Mouse (Mus musculus): Measurements from ENCODE around the gene Gpsm3. TPM values are rescaled to one million over a fixed set of nuclear protein-coding genes. Genes with fewer than 3 reads are reported as not detected.
A peak's percentile ranks its signal among the peaks of the same experiment; 100 is the strongest.
"Not testable (repeated sequence)": the region's sequence is repeated elsewhere in the genome, so short reads cannot be mapped to it uniquely, and the experiment has no call there.

Gene Gpsm3
- polyA plus RNA-seq (2015; fragmentation: Nextera tagmentation; extraction: Ambion mirVana), result 5.5 and 13.1 TPM in 2 replicates

DNA sequence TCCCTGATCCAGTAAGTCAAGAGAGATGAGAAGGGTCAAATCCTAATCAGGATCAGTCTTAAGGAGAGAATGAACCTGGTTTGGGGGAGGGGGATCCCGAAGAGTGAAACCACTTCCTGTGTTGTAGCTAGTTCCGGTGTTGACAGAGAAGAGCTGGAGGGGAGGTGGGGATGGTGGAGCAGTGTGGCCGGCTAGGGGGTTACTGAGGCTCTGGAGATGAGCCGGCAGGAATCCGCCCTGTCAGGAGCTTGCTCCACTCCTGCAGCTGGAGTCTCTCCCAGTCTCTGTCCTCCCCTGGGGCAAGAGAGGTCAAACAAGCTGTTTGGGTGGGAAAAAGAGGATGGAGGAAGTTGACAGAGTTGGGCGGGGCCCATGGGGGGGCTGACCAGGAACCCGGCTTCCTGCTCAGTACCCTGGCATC, at the start of gene Gpsm3:
Gpsm3 (plus strand) TSS at position 126 of the 421 bp plus-strand sequence.
- Histone ChIP-seq H3K4me3 (peak within 1 kb of the TSS; percentile 95), H3K27me3 (peaks cover 3% of the 10 kb centered on the region; the same call in 1 of the 2 replicates), H3K4me2 (peak within 1 kb of the TSS; percentile 96), H3K4me1 (replicated peaks) (peaks cover 69% of the 10 kb centered on the region), H3K27ac (peak within 1 kb of the TSS; percentile 98), H3K9ac (peak within 1 kb of the TSS; percentile 4), H3K36me3 (peaks cover 4% of the 10 kb centered on the region; the same call in 1 of the 2 replicates), H3K9me3 (replicated peaks) (no peaks in the 10 kb centered on the region)
- 21% methylated on average over 7 of the region's 7 CpGs for WGBS
- ATAC-seq (replicated peaks; ENCODE audit: insufficient number of reproducible peaks, insufficient read depth, low FRiP score, low read depth), result no peak

DNA sequence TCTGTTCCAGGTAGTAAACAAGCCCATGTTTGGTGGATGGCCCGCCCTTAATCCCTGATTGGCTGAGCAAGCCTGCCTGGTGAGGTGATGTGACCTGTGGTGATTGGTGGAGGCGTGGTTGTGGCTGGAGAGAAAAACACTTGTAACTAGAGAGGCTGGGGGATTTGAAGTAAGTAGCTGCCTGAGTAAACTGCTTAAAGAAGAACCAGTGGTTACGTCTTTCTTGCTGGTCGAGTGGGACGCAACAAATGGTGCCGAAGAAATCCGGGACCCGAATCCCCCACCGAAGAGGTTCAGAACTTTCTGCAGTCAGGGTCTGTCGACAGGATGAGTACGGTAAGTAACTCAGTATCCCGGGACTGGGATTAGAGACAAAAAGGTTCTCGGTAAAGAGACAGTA, 46.0 kb upstream of the Gpsm3 start:
- H3K9ac ChIP-seq; ATAC-seq (replicated peaks; ENCODE audit: insufficient number of reproducible peaks, insufficient read depth, low FRiP score, low read depth); H3K4me1 ChIP-seq (replicated peaks); H3K27me3 ChIP-seq; H3K4me2 ChIP-seq; H3K4me3 ChIP-seq; H3K27ac ChIP-seq; H3K36me3 ChIP-seq; H3K9me3 ChIP-seq (replicated peaks): not testable (repeated sequence)
- WGBS, result 90% methylated on average over 13 of the region's 13 CpGs

DNA sequence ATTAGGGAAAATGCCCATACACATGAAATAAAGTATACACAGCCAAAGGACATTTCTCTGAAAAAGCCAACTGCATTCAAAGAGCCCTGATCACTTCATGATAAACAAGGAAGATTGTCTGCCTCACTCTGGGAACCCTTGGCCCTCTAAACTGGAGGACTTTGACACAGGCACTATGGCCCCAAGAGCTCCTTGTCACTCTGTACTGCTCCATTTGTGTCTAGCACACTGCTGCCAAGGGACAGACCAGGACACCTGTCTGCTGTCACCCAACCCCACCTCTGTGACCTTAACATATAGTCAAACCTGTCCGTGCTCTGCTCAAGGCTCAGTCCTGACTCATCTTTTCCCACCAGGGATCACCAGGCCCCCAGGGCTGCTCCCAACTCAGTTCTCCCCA, 42.8 kb upstream of the Gpsm3 start:
- no peaks in the 10 kb centered on the region for H3K27me3 ChIP-seq
- no peaks in the 10 kb centered on the region for H3K4me1 ChIP-seq (replicated peaks)
- no peak overlapping the region for H3K9ac ChIP-seq
- H3K4me3 ChIP-seq, result no peak overlapping the region
- H3K9me3 ChIP-seq (replicated peaks), result no peaks in the 10 kb centered on the region
- no peak for ATAC-seq (replicated peaks; ENCODE audit: insufficient number of reproducible peaks, insufficient read depth, low FRiP score, low read depth)
- H3K36me3 ChIP-seq, result no peaks in the 10 kb centered on the region
- H3K4me2 ChIP-seq, result no peak overlapping the region
- no peak overlapping the region for H3K27ac ChIP-seq
- WGBS, result 75% methylated on average over 1 of the region's 1 CpGs

- Histone ChIP-seq H3K4me2 (no peak overlapping the region), H3K9ac (no peak overlapping the region), H3K4me3 (no peak overlapping the region), H3K27ac (no peak overlapping the region), H3K36me3 (no peaks in the 10 kb centered on the region), H3K4me1 (replicated peaks) (no peaks in the 10 kb centered on the region), H3K9me3 (replicated peaks) (no peaks in the 10 kb centered on the region), H3K27me3 (no peaks in the 10 kb centered on the region)
- WGBS, result 88% methylated on average over 4 of the region's 4 CpGs
- no peak for ATAC-seq (replicated peaks; ENCODE audit: insufficient number of reproducible peaks, insufficient read depth, low FRiP score, low read depth)
These were observed 42.0 kb upstream of the Gpsm3 start for GRCm38 (mm10) chr17:34547601-34548000.

DNA sequence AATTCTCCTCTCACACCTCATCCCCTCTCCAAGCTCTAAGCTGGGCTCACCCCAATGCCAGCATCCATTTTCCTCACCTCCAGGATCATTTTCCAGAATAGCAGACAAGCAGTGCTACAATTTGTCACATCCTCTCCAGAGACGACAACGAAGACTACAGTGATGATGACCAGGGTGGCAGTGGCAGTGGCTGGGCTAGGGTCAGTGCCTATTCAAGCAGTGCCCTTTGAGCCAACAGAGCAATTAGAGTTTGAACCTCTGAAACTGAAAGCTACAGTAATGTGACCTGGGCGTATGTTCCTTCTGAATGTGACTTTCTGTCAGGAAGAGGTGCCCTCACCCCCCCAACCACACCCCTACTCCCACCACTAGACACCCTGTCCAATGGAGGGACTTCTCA, 40.5 kb upstream of the Gpsm3 start:
- H3K4me2 ChIP-seq, result no peak overlapping the region
- H3K9me3 ChIP-seq (replicated peaks), result no peaks in the 10 kb centered on the region
- H3K27ac ChIP-seq, result no peak overlapping the region
- H3K36me3 ChIP-seq, result no peaks in the 10 kb centered on the region
- no peak for ATAC-seq (replicated peaks; ENCODE audit: insufficient number of reproducible peaks, insufficient read depth, low FRiP score, low read depth)
- H3K27me3 ChIP-seq, result 0 out of 2 replicates have a peak, but pooled peaks cover under 1% of the 10 kb centered on the region
- 71% methylated on average over 3 of the region's 3 CpGs for WGBS
- no peaks in the 10 kb centered on the region for H3K4me1 ChIP-seq (replicated peaks)
- no peak overlapping the region for H3K9ac ChIP-seq
- no peak overlapping the region for H3K4me3 ChIP-seq

GRCm38 (mm10) chr17:34549843-34550242, 39.8 kb upstream of the Gpsm3 start:
- Histone ChIP-seq H3K36me3 (no peaks in the 10 kb centered on the region), H3K4me1 (replicated peaks) (no peaks in the 10 kb centered on the region), H3K4me3 (no peak overlapping the region), H3K27ac (no peak overlapping the region), H3K9ac (no peak overlapping the region), H3K27me3 (0 out of 2 replicates have a peak, but pooled peaks cover 3% of the 10 kb centered on the region), H3K9me3 (replicated peaks) (no peaks in the 10 kb centered on the region), H3K4me2 (no peak overlapping the region)
- WGBS, result 60% methylated on average over 2 of the region's 2 CpGs
- no peak for ATAC-seq (replicated peaks; ENCODE audit: insufficient number of reproducible peaks, insufficient read depth, low FRiP score, low read depth)

- no peak overlapping the region for H3K4me2 ChIP-seq
- no peaks in the 10 kb centered on the region for H3K4me1 ChIP-seq (replicated peaks)
- 0 out of 2 replicates have a peak, but pooled peaks cover 3% of the 10 kb centered on the region for H3K27me3 ChIP-seq
- 20% methylated on average over 5 of the region's 5 CpGs for WGBS
- ATAC-seq (replicated peaks; ENCODE audit: insufficient number of reproducible peaks, insufficient read depth, low FRiP score, low read depth), result no peak
- no peak overlapping the region for H3K27ac ChIP-seq
- no peak overlapping the region for H3K4me3 ChIP-seq
- H3K9ac ChIP-seq, result no peak overlapping the region
- no peaks in the 10 kb centered on the region for H3K9me3 ChIP-seq (replicated peaks)
- H3K36me3 ChIP-seq, result no peaks in the 10 kb centered on the region
These were observed 34.1 kb upstream of the Gpsm3 start for GRCm38 (mm10) chr17:34555483-34555882.

DNA sequence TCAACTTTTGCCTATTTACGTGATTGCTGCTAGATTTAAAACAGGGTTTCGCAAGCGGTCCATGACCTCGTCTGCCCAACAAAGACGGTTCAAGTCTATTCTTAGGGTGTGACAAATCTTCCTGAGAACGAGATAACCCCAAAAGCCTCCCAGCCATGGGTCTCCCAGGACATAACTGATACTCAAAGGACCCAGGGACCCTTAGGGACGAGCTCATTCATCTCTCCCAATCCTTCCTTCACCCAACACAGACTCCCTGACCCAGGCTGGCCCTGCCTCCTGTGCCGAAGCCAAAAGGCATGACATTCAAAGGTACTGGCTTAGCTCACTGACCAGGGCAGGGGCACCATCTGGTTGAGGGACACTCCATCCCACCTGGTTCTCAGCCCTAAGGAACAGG, 33.2 kb upstream of the Gpsm3 start:
- no peak for ATAC-seq (replicated peaks; ENCODE audit: insufficient number of reproducible peaks, insufficient read depth, low FRiP score, low read depth)
- Histone ChIP-seq H3K4me1 (replicated peaks) (no peaks in the 10 kb centered on the region), H3K27me3 (0 out of 2 replicates have a peak, but pooled peaks cover 3% of the 10 kb centered on the region), H3K4me3 (no peak overlapping the region), H3K9me3 (replicated peaks) (no peaks in the 10 kb centered on the region), H3K36me3 (no peaks in the 10 kb centered on the region), H3K4me2 (no peak overlapping the region), H3K27ac (no peak overlapping the region), H3K9ac (no peak overlapping the region)
- 73% methylated on average over 8 of the region's 8 CpGs for WGBS

DNA sequence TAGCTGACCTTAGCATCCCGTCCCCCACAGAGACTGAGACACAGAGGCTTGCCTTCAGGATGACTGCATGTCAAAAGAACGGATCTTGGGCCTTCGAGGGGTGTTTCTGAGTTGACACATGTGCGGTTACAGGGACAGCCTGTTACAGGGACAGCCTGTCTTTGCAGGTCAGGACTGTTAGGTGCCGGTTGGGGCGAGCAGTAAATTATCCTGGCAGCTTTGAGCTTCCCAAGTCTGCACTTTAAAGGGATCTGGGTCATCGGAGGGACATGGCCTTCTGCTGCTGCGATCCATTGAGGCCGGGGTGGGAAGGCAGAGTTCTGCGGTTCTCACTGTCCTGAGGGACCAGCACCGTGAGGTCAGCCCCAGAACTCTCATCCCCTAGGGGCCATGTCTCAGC, 32.2 kb upstream of the Gpsm3 start:
- Histone ChIP-seq H3K27ac (no peak overlapping the region), H3K36me3 (no peaks in the 10 kb centered on the region), H3K4me2 (no peak overlapping the region), H3K9ac (no peak overlapping the region), H3K9me3 (replicated peaks) (no peaks in the 10 kb centered on the region), H3K27me3 (0 out of 2 replicates have a peak, but pooled peaks cover 3% of the 10 kb centered on the region), H3K4me1 (replicated peaks) (no peaks in the 10 kb centered on the region), H3K4me3 (no peak overlapping the region)
- WGBS, result 65% methylated on average over 11 of the region's 11 CpGs
- no peak for ATAC-seq (replicated peaks; ENCODE audit: insufficient number of reproducible peaks, insufficient read depth, low FRiP score, low read depth)

GRCm38 (mm10) chr17:34559116-34559515, 30.5 kb upstream of the Gpsm3 start:
- no peaks in the 10 kb centered on the region for H3K9me3 ChIP-seq (replicated peaks)
- 76% methylated on average over 7 of the region's 7 CpGs for WGBS
- H3K27ac ChIP-seq, result no peak overlapping the region
- H3K4me3 ChIP-seq, result no peak overlapping the region
- H3K27me3 ChIP-seq, result 0 out of 2 replicates have a peak, but pooled peaks cover 3% of the 10 kb centered on the region
- no peak overlapping the region for H3K9ac ChIP-seq
- no peak for ATAC-seq (replicated peaks; ENCODE audit: insufficient number of reproducible peaks, insufficient read depth, low FRiP score, low read depth)
- H3K4me2 ChIP-seq, result no peak overlapping the region
- peaks cover 3% of the 10 kb centered on the region for H3K4me1 ChIP-seq (replicated peaks)
- H3K36me3 ChIP-seq, result no peaks in the 10 kb centered on the region

GRCm38 (mm10) chr17:34559895-34560294, 29.7 kb upstream of the Gpsm3 start:
- H3K4me1 ChIP-seq (replicated peaks), result peaks cover 11% of the 10 kb centered on the region
- no peak overlapping the region for H3K4me3 ChIP-seq
- no peaks in the 10 kb centered on the region for H3K36me3 ChIP-seq
- no peaks in the 10 kb centered on the region for H3K27me3 ChIP-seq
- no peak for ATAC-seq (replicated peaks; ENCODE audit: insufficient number of reproducible peaks, insufficient read depth, low FRiP score, low read depth)
- no peak overlapping the region for H3K9ac ChIP-seq
- no peaks in the 10 kb centered on the region for H3K9me3 ChIP-seq (replicated peaks)
- no peak overlapping the region for H3K4me2 ChIP-seq
- 23% methylated on average over 15 of the region's 15 CpGs for WGBS
- no peak overlapping the region for H3K27ac ChIP-seq

GRCm38 (mm10) chr17:34560438-34560837, 29.2 kb upstream of the Gpsm3 start:
- Histone ChIP-seq H3K9ac (no peak overlapping the region), H3K4me3 (no peak overlapping the region), H3K9me3 (replicated peaks) (no peaks in the 10 kb centered on the region), H3K27me3 (no peaks in the 10 kb centered on the region), H3K4me1 (replicated peaks) (peaks cover 13% of the 10 kb centered on the region), H3K36me3 (no peaks in the 10 kb centered on the region), H3K27ac (no peak overlapping the region), H3K4me2 (no peak overlapping the region)
- ATAC-seq (replicated peaks; ENCODE audit: insufficient number of reproducible peaks, insufficient read depth, low FRiP score, low read depth), result no peak
- 87% methylated on average over 6 of the region's 6 CpGs for WGBS

Data from heart, embryonic 15.5 days (tissue).